Mouse (Mus musculus): ENCODE data around the gene Adam1a.

Gene Adam1a

DNA sequence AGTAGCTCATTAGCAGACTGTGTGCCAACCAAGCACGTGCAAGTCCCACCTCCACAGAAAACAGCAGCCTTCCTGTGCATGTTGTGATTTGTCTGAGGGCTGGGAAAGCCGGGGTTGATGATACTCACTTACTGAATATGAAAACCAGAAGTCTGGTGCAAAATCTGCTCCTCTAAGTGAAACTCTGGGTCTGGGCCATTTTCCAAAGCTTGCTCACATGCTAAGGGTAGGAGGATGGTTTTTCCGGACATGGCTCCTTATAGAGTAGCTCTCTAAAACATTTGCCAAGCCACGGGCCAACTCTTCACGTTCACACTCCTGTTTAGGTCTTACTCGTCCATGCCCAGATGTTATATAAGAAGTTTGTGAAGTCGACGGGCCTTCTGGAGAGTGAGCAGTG, 52.0 kb downstream of the Adam1a start:
- DNase-seq (ENCODE audit: low spot score), result no peak

DNA sequence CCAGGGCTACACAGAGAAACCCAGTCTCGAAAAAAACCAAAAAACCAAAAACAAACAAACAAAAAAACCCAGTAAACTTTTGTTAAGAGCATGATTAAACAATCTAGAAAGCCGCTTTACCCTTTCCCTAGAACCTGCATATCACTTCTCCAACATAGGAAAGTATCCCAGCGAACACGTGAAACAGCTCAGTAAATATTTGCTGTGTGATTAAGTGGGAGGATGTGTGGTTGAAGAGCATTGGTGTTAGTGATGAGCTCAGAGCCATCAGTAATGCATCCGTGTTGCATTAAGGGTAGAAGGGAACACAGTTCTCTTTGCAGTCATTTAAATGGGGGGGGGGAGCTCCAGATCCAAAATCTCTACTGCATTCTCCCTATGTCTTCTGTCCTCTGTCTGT, 60.5 kb downstream of the Adam1a start:
- DNase-seq (ENCODE audit: low spot score), result no peak

DNA sequence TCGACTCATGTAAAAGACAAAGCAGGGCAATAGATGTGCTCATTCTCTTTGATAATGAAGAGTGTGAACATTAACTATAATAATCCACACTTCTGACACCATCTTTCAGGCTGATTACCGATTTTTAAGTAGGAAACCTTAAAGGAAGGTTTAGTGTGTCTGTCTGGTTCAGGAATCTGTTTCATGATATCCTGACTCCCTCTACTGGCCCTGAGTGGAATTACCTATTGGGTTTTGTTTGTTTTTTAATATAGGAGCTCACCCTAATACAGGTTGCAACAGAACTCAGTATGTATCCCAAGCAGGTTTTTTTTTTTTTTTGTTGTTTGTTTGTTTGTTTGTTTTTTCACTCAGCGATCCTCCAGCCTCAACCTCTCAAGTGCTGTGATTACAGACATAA, 67.6 kb downstream of the Adam1a start:
- no peak for DNase-seq (ENCODE audit: low spot score)

DNA sequence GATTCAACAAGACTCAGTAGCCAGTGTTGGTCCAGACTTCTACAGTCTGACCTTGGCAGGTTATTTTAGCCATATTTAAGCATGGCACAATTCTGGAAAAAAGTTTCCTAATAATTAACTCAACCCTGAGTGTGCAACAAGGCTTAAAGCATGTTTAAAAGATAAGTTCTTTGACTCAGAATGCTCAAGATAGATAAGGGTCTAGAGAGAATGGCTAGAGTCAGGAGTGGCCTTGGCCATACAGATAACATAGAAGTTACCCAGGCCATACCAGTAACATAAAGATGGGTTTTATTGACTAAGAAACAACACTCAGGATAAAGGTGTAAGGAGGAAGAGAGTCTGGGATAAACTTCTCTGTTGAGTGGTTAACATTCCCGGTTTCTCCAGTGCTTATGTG, 69.2 kb downstream of the Adam1a start:
- DNase-seq (ENCODE audit: low spot score), result no peak

DNA sequence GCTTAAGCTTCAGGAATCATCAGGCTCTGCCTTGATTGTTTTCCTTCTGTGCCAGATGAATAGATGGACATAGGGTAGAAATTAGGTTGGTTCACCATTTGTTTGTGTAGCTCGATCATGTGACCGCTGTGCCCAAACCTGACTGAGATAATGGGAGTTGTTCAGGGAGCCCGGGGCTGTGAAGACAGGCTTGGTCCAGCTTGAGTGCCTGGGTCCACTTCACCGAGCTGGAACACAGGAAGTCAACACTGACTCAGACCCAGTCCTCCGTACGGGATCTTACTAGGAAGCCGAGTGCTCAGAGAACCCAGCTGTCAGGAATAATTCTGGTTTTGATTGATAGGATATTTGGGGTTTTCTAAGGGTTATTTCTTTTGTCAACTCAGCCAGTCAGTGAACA, 70.7 kb downstream of the Adam1a start:
- DNase-seq (ENCODE audit: low spot score), result no peak

DNA sequence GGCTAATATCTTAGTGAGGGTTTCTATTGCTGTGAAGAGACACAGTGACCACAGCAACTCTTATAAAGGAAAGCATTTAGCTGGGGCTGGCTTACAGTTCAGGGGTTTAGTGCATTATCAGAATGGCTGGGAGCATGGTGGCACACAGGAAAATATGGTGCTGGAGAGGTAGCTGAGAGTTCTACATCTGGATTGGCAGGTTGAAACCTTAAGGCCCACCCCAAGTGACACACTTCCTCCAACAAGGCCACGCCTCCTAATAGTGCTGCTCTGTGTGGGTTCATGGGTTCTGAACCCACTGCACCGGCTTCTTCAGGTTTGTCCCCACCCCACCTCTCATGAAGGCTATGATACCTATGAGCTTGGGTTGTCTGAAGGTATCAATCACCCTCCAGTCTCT, 72.9 kb downstream of the Adam1a start:
- DNase-seq (ENCODE audit: low spot score), result no peak

DNA sequence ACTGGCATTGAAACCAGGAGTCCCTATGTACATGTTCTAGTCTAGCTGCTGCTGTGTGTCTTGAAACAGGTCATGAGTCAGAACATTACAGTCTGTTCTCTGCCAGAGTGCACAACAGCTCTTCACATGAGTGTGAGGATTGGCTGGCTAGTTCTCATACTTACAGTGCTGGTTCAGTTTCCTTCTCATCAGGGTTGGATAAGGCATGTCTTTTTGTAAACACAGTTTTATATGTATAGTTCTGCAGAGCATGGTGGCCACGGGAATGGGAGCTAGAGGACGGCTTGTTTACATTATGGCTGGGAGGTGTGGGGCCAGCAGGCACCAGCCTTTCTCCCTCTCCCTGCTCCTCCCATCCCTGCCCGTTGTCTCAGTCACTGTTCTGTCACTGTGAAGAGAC, 75.7 kb downstream of the Adam1a start:
- DNase-seq (ENCODE audit: low spot score), result no peak

Data from testis, postnatal 14 days (tissue).